Mouse (Mus musculus): ENCODE data around the gene Pon3.

DNA sequence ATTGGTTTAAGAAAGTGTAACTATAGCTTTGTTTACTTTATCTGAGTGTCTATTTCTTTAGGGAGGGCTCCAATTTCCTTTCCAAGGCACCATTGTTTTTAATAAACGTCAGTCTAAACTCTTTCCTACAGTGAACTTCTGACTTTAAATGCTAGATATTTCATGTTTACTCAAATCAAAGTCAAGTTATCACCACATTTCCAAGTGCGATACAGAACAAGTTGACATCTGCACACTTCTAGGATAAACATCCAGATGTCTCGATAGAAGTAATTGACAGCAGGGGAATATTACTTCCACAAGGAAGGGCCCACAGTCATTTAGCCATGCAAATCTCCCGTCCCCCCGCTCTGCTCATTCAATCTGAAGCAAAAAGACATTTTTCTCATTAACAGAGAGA lies 21.9 kb upstream of the Pon3 start:
- TF ChIP-seq POLR2A (IDR thresholded peaks at IDR 0.05; ENCODE audit: low read depth, low read length) = no peak
- no peak for TF ChIP-seq CTCF (conservative IDR thresholded peaks at IDR 0.05; ENCODE audit: insufficient read depth, insufficient read length, low read depth, low read length)

Measured in kidney, adult 2 months (tissue).